Mouse (Mus musculus): ENCODE results near the gene Kbtbd4. TPM values are rescaled to one million over a fixed set of nuclear protein-coding genes. Genes with fewer than 3 reads are reported as not detected.

The Kbtbd4 gene
- total RNA-seq (2012; rRNA removed), result 18.0 and 21.9 TPM in 2 replicates
- polyA plus RNA-seq (2012; ENCODE audit: insufficient read depth in 1 of 2, insufficient read length in 2 of 2, low read depth in 1 of 2, low replicate concordance in 2 of 2, missing spikeins in 1 of 2), result 10 to 100 TPM in 1 of 2 experiments, not detected in 1; 23.1 TPM

DNA sequence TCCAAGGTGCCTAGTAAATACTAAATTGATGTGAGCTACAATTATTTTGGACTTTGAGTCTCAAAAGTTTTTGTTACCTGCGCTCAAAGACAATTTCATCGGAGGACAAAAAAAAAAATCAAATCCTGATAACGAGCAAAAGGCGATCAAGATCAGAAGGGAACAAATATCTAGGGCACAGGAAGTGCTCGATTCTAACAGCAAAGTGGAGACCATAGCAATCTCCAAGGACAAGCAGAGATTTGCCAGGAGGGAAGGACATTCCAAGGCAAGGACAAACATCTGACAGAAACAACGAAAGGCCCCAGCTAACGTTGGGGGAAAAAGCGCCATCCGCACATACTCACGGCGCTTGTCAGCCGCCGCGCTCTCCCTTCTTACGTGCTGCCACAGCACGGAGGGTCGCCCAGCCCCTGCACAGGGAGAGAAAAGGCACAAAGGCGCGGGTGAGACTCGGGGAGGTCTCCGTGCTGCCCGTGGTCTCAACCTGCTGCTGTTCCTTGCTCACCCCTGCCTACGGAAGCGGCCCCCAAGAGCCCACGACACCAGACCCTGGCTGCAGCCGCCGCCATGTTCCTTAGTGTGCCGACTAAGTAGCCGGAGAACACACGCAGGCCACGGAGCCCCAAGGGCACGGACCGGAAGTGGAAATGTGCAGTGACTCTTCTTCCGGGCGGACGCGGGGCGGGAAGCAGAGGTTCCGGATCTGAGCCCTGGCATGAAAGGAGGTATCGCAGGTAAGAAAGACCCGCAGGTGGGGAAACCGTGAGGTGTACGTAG lies at the start of gene Kbtbd4, which contains the start of gene Ndufs3:
Gene Kbtbd4 (plus strand): TSS at position 665 of the 780 bp plus-strand sequence.
Gene Ndufs3 (minus strand): TSS at position 752 of the 780 bp plus-strand sequence.
- Histone ChIP-seq H3K79me2 (ENCODE audit: control insufficient read depth, insufficient read depth, low read length, poor library complexity) (peaks cover 19% of the 10 kb centered on the region), H3K4me3 (ENCODE audit: control insufficient read depth in 1 of 2, insufficient read depth in 1 of 2, low read depth in 2 of 2, low read length in 2 of 2) (peak within 1 kb of the TSS; percentile 74 to 91), H3K9me3 (replicated peaks; ENCODE audit: insufficient read depth, low read length) (no peaks in the 10 kb centered on the region), H3K27me3 (ENCODE audit: control insufficient read depth in 1 of 2, insufficient read depth in 2 of 2, low read length in 2 of 2) (no peaks in the 10 kb centered on the region), H3K36me3 (ENCODE audit: control insufficient read depth in 1 of 2, insufficient read depth in 2 of 2, low read length in 2 of 2) (peaks cover 5 to 16% of the 10 kb centered on the region in 2 experiments), H3K4me1 (ENCODE audit: control insufficient read depth in 1 of 2, insufficient read depth in 2 of 2, low read length in 2 of 2) (peaks cover 0 to 8% of the 10 kb centered on the region in 2 experiments; a peak in 2 of 4 replicates), H3K27ac (ENCODE audit: control insufficient read depth, low read depth, low read length) (peak within 1 kb of the TSS; percentile 72), H3K9ac (ENCODE audit: control insufficient read depth, low read depth, low read length, poor library complexity, severe bottlenecking) (peak within 1 kb of the TSS; percentile 91)
- peak; percentile 96 for DNase-seq (ENCODE audit: low read depth, low spot score)
- TF ChIP-seq HCFC1 (IDR thresholded peaks at IDR 0.05; ENCODE audit: low read depth, low read length) (peak; percentile 94), CHD1 (IDR thresholded peaks at IDR 0.05; ENCODE audit: low read depth, low read length) (no peak), USF1 (IDR thresholded peaks at IDR 0.05; ENCODE audit: low read depth, low read length) (peak; percentile 41; the same call in 1 of the 2 replicates), TBP (IDR thresholded peaks at IDR 0.05; ENCODE audit: low read depth, low read length) (peak; percentile 83; the same call in 1 of the 2 replicates), NELFE (IDR thresholded peaks at IDR 0.05; ENCODE audit: low read depth, low read length) (peak; percentile 94), RCOR1 (IDR thresholded peaks at IDR 0.05; ENCODE audit: low read depth, low read length) (peak; percentile 42; the same call in 1 of the 2 replicates), ETS1 (IDR thresholded peaks at IDR 0.05; ENCODE audit: low read depth, low read length) (0 out of 2 replicates have a peak, but pooled peaks have one; percentile 44), POLR2A (IDR thresholded peaks at IDR 0.05; ENCODE audit: control insufficient read depth in 1 of 2, insufficient read depth in 1 of 2, low read depth in 1 of 2, low read length in 2 of 2, poor library complexity in 1 of 2) (peak; percentile 96 to 97), ZKSCAN1 (IDR thresholded peaks at IDR 0.05; ENCODE audit: low read depth, low read length) (no peak), SMC3 (IDR thresholded peaks at IDR 0.05; ENCODE audit: low read depth, low read length) (no peak), RAD21 (IDR thresholded peaks at IDR 0.05; ENCODE audit: low read depth, low read length) (no peak), UBTF (IDR thresholded peaks at IDR 0.05; ENCODE audit: borderline replicate concordance, insufficient read depth, low read depth, low read length) (0 out of 2 replicates have a peak, but pooled peaks have one; percentile 40), USF2 (IDR thresholded peaks at IDR 0.05; ENCODE audit: borderline replicate concordance in 1 of 2, insufficient read depth in 1 of 2, low read depth in 1 of 2, low read length in 2 of 2) (no peak), KAT2A (conservative IDR thresholded peaks at IDR 0.05; ENCODE audit: low read depth, low read length) (peak; percentile 67; the same call in 1 of the 2 replicates), MAX (IDR thresholded peaks at IDR 0.05; ENCODE audit: low read length) (peak; percentile 48; the same call in 1 of the 2 replicates), ZC3H11A (IDR thresholded peaks at IDR 0.05; ENCODE audit: low read depth, low read length) (no peak), POLR2AphosphoS5 (IDR thresholded peaks at IDR 0.05; ENCODE audit: borderline replicate concordance, low read depth, low read length) (peak; percentile 41; the same call in 1 of the 2 replicates), NRF1 (IDR thresholded peaks at IDR 0.05; ENCODE audit: insufficient read depth, low read depth, low read length, poor library complexity, severe bottlenecking) (no peak), TCF12 (IDR thresholded peaks at IDR 0.05; ENCODE audit: low read depth, low read length) (peak; percentile 83), TAL1 (IDR thresholded peaks at IDR 0.05; ENCODE audit: low read length) (no peak), EP300 (IDR thresholded peaks at IDR 0.05; ENCODE audit: low read depth in 1 of 2, low read length in 2 of 2) (peak in 1 of 2 experiments; percentile 40; a peak in 1 of 4 replicates), MXI1 (IDR thresholded peaks at IDR 0.05; ENCODE audit: low read depth, low read length) (peak; percentile 89), MYC (IDR thresholded peaks at IDR 0.05; ENCODE audit: low read depth, low read length) (peak; percentile 55; the same call in 1 of the 2 replicates), MAZ (IDR thresholded peaks at IDR 0.05; ENCODE audit: low read depth, low read length) (no peak), GATA1 (IDR thresholded peaks at IDR 0.05; ENCODE audit: low read depth, low read length) (peak; percentile 74), POLR2AphosphoS2 (IDR thresholded peaks at IDR 0.05; ENCODE audit: low read length) (peak; percentile 94), CTCF (IDR thresholded peaks at IDR 0.05 in 2 of 3, conservative IDR thresholded peaks at IDR 0.05 in 1 of 3; ENCODE audit: control insufficient read depth in 1 of 3, insufficient read depth in 1 of 3, low read depth in 2 of 3, low read length in 3 of 3, poor library complexity in 1 of 3, severe bottlenecking in 1 of 3) (0 out of 6 replicates have a peak, but pooled peaks of 1 of the 3 experiments have one; percentile 1), ZMIZ1 (IDR thresholded peaks at IDR 0.05; ENCODE audit: low read depth, low read length) (peak; percentile 78), MYB (IDR thresholded peaks at IDR 0.05; ENCODE audit: low read depth, low read length) (no peak), MAFK (IDR thresholded peaks at IDR 0.05; ENCODE audit: borderline replicate concordance, low read depth, low read length) (no peak), BHLHE40 (IDR thresholded peaks at IDR 0.05; ENCODE audit: borderline replicate concordance, low read depth, low read length) (no peak), ZNF384 (IDR thresholded peaks at IDR 0.05; ENCODE audit: low read depth, low read length) (peak; percentile 71), SIN3A (IDR thresholded peaks at IDR 0.05; ENCODE audit: low read length) (peak; percentile 89), ELF1 (IDR thresholded peaks at IDR 0.05; ENCODE audit: low read depth, low read length) (peak; percentile 77)
